Mouse (Mus musculus) adrenal gland, adult (tissue): Measurements from ENCODE around the gene Adamtsl4.
A peak's percentile ranks its signal among the peaks of the same experiment; 100 is the strongest.
"Not testable (repeated sequence)": the region's sequence is repeated elsewhere in the genome, so short reads cannot be mapped to it uniquely, and the experiment has no call there.

Source experiments
- DNase-seq, 2 experiments: peaks; one replicate each; pipeline ENCODE4 v3.0.0; 2022 to 2023; ENCODE audit warnings: low spot score in 1 of 2; ENCODE audit not compliant: inconsistent age in 2 of 2

Gene Adamtsl4

GRCm38 (mm10) chr3:95701085-95701484, 13.4 kb upstream of the Adamtsl4 start:
- no peak for DNase-seq

- peak; percentile 50 to 77 for DNase-seq
Observed at GRCm38 (mm10) chr3:95700233-95700681, 12.5 kb upstream of the Adamtsl4 start.

- DNase-seq = no peak
Observed at GRCm38 (mm10) chr3:95698286-95698685, 10.6 kb upstream of the Adamtsl4 start.

- DNase-seq = peak; percentile 79 to 89
Observed at GRCm38 (mm10) chr3:95696360-95696759, 8.6 kb upstream of the Adamtsl4 start.

GRCm38 (mm10) chr3:95695796-95696195, 8.1 kb upstream of the Adamtsl4 start:
- no peak for DNase-seq

- no peak for DNase-seq
Observed at GRCm38 (mm10) chr3:95694808-95695703, 7.3 kb upstream of the Adamtsl4 start.

GRCm38 (mm10) chr3:95693821-95694807, 6.4 kb upstream of the Adamtsl4 start:
- DNase-seq = peak; percentile 42 to 82

GRCm38 (mm10) chr3:95692677-95693076, 5.0 kb upstream of the Adamtsl4 start:
- peak in 1 of 2 experiments; percentile 36 for DNase-seq

- DNase-seq = not testable (repeated sequence)
Observed at GRCm38 (mm10) chr3:95690552-95690951, 2.8 kb upstream of the Adamtsl4 start.

- DNase-seq = no peak
Observed at GRCm38 (mm10) chr3:95689940-95690339, 2.2 kb upstream of the Adamtsl4 start.

GRCm38 (mm10) chr3:95689171-95689915, 1.6 kb upstream of the Adamtsl4 start:
- peak; percentile 37 to 46 for DNase-seq

GRCm38 (mm10) chr3:95687168-95687523, 571 bp downstream of the Adamtsl4 start:
- DNase-seq = peak in 1 of 2 experiments; percentile 15

- DNase-seq = peak; percentile 16 to 45
Observed at GRCm38 (mm10) chr3:95686492-95687167, 1.1 kb downstream of the Adamtsl4 start.

- DNase-seq = no peak
Observed at GRCm38 (mm10) chr3:95685701-95686100, 2.0 kb downstream of the Adamtsl4 start.

GRCm38 (mm10) chr3:95685301-95685700, 2.4 kb downstream of the Adamtsl4 start:
- peak in 1 of 2 experiments; percentile 8 for DNase-seq

GRCm38 (mm10) chr3:95684846-95685245, 2.9 kb downstream of the Adamtsl4 start:
- DNase-seq = no peak

GRCm38 (mm10) chr3:95682878-95683277, 4.8 kb downstream of the Adamtsl4 start:
- peak in 1 of 2 experiments; percentile 12 for DNase-seq

GRCm38 (mm10) chr3:95681365-95681764, 6.4 kb downstream of the Adamtsl4 start:
- no peak for DNase-seq

GRCm38 (mm10) chr3:95680673-95681072, 7.0 kb downstream of the Adamtsl4 start:
- no peak for DNase-seq

- no peak for DNase-seq
Observed at GRCm38 (mm10) chr3:95679551-95679950, 8.2 kb downstream of the Adamtsl4 start.
